Mouse (Mus musculus) ES-E14 (cell line): ENCODE data around the gene Tpk1.

Source experiments
- CHD2 ChIP-seq: IDR thresholded peaks from 2 replicates; pipeline ENCODE4 v1.6.1; 2014; ENCODE audit warnings: mild to moderate bottlenecking, low read depth, low read length, inconsistent platforms
- MAFK ChIP-seq: IDR thresholded peaks from 2 replicates; pipeline ENCODE4 v1.6.1; 2014; ENCODE audit warnings: mild to moderate bottlenecking, low read depth, low read length, inconsistent platforms; ENCODE audit not compliant: insufficient read depth
- ZNF384 ChIP-seq: IDR thresholded peaks from 2 replicates; pipeline ENCODE4 v1.6.1; 2012; ENCODE audit warnings: low read depth, low read length, inconsistent platforms

GRCm38 (mm10) chr6:43645674-43646073 lies 20.4 kb downstream of the Tpk1 start:
- TF ChIP-seq CHD2 (no peak), MAFK (no peak), ZNF384 (no peak)
